Mouse (Mus musculus) 416B (cell line): Measurements from ENCODE around the gene Slc37a1.
A peak's percentile ranks its signal among the peaks of the same experiment; 100 is the strongest.
"Not testable (repeated sequence)": the region's sequence is repeated elsewhere in the genome, so short reads cannot be mapped to it uniquely, and the experiment has no call there.

Source experiments
- DNase-seq: peaks from one replicate; pipeline ENCODE4 v3.0.0; 2011; ENCODE audit warnings: low read depth

Gene Slc37a1

DNA sequence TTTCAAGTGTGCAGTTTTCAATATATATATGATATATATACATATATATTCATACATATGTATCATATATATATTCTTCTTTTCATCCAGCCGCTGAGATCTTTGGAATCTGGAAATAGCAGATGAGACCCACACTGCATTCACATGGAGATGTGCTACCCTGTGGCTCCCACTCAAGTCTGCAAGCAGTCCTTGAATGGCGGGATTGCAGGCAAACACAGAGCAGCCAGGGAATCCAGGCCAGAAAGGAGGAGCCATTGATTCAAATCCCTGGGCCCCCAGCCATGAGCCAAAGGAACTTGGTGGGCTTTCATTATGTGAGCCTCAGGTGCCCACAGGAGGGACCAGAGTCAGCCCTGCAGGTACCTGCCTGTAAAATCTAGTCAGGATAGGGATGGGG is 66.7 kb downstream of the Slc37a1 start:
- DNase-seq, result no peak

DNA sequence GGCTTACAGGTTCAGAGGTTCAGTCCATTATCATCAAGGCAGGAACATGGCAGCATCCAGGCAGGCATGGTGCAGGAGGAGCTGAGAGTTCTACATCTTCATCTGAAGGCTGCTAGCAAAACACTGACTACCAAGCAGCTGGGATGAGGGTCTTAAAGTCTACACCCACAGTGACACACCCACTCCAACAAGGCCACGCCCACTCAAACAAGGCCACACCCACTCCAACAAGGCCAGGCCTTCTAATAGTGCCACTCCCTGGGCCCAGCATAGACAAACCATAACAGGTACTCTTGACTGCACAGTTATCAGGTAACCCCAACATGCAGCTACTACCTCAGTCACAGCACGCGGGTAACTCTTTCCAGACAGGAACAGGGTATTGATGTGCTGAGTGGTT is 68.1 kb downstream of the Slc37a1 start:
- DNase-seq, result not testable (repeated sequence)

DNA sequence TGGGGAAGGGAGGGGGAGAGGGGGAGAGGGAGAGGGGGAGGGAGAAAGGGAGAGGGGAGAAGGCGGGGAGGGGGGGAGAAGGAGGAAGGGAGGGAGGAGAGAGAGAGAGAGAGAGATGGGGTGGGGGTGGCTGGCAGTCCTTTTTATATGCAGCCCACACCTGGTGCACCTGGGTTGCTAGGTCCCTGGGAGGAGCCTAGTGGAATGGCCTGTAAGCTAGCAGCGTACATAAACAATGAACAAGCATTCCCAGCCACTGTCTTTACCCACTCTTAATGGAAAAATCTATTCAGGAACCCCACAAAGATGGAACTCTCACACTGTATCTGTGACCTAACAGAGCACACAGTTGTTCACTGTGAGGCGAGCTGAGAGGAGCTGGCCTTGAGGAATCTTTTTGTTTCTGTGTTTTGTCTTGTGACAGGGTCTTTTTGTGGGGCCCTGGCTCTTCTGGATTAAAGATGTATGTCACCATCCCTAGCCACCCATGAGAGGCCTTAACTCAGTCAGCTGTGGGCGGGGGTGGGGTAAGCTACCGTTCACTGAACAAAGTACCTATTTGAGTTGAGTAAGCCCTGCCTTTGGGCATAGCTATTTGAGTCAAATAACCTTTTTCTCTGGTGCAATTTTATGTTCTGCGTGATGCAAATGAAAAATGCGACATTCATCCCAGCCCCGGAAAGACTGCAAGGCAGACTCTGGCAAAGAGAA is 69.4 kb downstream of the Slc37a1 start:
- DNase-seq, result no peak

DNA sequence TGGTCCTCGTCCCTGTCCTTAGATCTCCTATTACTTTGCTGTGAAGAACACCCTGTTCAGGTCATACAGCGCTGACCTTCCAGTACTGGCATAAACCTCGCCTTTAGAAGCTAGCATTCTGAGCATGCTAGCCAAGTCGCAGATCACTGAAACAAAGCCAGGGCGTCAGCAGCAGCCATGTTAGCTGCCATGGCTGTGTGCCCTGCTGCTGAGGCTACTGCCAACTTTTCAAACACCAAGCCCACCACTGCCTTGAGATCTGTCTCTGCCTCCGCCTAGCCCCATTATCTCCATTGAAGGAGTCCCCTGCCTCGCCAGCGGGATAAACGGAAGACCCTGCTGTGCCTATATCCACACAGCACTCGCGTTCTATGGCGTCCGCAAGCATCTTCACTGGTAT is 74.0 kb downstream of the Slc37a1 start:
- DNase-seq, result no peak

DNA sequence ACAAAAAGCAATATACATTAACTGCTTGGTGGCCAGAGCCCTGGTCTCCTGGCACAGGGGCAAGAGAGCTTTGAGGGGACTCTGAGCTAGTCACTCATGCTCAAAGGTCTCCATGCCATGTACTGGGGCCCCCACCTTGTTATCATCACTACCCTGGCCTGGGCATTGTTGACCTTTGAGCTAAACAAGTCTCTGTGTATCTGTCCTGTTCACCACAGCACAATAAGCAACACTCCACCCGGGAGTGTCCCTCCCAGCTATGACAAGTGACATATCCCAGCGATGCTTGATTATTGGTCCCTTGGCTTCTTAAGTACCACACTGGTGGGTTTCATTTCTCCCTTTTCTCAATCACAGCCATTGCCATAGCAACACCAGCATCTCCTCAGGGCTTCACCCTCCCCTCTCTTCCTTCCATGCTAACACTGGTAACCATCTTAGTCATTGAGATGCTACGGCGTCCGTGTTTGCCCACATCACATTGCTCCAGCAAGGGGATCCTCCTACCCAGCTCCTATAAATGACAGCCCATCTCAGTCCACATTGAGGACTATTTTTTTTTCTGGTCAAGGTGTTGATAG is 79.1 kb downstream of the Slc37a1 start:
- no peak for DNase-seq

DNA sequence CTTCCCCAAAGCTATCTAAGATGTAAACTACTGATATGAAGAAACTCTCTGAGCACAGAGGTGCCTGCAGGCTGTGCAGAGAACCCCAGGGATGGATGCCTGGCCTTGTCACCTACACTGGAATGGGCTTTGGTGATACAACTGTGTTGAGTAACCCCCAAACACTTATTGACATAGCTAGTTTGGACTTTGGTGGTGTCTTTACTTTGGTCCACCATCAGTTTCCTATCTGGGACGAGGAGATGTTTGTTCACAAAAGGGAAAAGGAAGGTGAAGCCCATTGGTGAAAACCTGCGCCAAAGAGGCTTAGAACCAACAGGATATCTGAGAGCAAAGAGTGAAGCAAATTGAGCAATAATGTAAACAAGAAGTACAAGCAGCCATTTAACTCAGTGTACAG is 83.6 kb downstream of the Slc37a1 start:
- no peak for DNase-seq

DNA sequence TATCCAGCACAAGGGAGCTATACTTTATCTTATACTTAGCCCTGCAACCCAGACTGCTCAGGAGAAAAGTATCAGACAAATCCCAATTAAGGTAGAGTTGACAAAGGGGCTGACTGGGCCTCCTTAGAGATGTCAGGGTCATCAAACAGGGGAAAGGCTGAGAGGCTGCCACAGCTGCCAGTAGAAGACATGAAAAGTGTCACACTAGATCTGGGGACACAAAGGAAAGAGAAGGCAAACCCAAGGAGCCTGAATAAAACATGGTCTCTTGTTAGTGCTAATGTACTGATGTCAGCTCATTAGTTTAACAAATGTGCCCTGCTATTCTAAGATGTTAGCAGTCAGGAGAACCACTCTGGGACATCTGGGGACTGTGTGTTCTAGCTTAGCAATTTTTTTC is 84.3 kb downstream of the Slc37a1 start:
- no peak for DNase-seq

DNA sequence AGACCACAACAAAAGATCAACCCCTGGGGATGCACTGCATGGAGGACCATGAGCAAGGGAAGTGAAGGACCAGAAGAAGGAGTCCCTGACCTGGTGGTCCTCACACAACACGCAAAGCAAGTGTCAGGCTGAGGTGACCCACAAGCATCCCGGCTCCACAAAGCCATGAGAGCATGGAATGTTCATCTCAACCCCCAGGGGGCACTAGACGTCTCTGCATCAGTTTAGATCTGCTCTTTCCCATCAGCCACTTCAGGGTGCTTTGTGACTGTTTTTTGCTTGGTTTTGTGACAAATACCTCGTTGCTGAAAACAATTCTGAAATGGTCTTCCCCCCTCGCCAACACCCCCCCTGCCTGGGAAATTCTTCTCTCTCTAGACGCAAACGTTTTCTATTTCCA is 91.4 kb downstream of the Slc37a1 start:
- DNase-seq, result peak; percentile 58

DNA sequence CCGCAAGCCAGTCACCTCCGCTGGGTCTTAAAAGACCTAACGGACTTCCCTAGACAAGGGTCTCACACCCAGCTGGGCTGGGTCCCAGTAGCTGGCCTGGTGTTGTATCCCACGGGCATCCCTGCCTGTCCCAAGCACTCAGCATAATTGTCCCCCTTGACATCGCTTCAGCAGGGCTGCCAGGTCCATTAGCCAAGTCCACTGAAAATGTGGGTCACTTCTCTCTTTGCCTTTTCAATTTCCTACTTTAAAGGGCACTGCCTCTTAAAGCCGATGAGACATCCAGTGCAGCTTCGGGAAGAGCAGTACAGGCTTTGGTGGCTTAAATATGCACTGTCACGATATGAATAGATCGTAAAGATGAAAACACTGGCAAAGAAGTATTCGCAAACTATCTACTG is 91.8 kb downstream of the Slc37a1 start:
- DNase-seq, result no peak

DNA sequence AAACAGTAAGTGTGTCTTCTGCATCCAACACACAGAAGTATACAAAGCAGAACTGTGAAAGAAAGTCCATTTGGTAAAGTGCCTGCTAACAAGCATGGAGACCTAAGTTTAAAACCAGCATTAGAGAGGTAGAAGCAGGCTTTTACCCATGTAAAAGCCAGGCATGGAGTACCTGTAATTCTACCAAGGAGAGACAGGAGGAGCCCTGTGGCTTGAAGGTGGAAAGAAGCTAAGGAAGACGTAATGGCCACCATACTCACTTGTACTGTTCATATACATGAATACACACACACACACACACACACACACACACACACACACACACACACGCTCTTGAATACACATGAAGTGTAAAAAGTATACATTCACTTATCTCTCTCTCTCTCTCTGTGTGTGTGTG is 92.5 kb downstream of the Slc37a1 start:
- DNase-seq, result peak; percentile 21

DNA sequence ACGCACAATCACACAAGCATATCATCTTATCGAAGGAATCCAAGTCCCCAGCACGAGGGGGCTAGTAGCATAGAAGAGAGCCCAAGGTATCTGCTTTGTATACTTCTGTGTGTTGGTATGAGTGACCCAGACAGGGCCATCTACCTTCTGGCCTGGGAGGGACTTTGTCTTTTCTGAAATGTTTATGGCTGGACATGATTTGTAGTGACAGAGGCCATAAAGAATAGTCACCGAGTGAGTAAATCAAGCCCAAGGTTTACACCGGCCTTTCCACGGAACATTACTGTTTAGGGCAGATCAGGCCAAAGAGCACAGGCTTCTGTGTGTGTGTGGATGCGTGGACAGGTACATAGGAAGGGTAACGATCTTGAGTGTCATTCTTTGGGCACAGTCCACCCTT is 93.3 kb downstream of the Slc37a1 start:
- DNase-seq, result no peak

DNA sequence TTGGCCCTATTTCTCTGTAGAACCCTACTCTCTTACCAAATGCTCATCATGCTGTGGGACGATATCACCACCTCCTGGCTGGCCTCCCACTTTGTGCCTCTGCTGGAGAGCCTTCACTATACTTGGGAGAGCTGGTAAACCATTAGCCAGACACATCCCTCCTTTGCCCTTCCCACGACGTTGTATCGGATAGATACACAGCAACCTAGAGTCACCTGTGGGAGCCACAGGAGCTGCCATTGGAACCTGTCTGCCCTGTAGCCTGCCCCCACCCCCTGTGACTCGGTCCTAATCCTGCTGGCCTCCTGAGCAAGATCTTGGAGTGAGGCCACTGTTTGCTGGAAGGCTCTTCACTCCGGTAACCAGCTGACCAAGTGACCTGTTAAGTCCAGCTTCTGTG is 96.7 kb downstream of the Slc37a1 start:
- no peak for DNase-seq

DNA sequence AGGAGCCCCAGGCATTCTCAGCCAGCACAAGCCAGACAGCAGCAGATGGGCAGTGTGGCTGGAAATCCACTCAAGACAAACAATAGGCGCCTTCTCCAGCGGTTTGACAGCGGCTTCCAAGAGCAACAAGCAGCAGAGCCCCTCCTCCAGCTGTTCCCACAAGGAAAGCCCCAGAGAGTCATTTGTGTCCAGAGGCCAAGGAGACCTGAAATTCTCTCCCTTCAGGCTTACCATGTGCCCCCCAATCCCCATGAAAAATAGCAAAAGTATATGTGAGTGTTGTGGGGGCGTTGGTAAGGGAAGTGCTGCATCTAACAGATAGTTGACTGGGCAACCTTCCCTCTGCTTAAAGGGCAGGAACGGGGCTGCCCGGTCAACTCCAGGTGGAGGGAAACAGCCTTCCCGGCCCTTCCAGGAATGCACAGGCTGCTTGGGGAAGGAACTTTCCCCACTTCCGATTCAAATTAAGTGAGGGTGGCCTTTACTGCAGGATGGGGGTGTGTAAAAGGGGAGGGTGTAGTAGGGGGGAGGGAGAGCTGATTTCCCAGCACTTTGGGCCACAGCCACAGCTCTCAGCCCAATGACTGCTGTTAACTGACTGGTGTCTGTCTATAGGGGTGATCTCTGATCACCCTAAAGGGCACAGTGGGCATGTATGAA is 98.5 kb downstream of the Slc37a1 start:
- no peak for DNase-seq

DNA sequence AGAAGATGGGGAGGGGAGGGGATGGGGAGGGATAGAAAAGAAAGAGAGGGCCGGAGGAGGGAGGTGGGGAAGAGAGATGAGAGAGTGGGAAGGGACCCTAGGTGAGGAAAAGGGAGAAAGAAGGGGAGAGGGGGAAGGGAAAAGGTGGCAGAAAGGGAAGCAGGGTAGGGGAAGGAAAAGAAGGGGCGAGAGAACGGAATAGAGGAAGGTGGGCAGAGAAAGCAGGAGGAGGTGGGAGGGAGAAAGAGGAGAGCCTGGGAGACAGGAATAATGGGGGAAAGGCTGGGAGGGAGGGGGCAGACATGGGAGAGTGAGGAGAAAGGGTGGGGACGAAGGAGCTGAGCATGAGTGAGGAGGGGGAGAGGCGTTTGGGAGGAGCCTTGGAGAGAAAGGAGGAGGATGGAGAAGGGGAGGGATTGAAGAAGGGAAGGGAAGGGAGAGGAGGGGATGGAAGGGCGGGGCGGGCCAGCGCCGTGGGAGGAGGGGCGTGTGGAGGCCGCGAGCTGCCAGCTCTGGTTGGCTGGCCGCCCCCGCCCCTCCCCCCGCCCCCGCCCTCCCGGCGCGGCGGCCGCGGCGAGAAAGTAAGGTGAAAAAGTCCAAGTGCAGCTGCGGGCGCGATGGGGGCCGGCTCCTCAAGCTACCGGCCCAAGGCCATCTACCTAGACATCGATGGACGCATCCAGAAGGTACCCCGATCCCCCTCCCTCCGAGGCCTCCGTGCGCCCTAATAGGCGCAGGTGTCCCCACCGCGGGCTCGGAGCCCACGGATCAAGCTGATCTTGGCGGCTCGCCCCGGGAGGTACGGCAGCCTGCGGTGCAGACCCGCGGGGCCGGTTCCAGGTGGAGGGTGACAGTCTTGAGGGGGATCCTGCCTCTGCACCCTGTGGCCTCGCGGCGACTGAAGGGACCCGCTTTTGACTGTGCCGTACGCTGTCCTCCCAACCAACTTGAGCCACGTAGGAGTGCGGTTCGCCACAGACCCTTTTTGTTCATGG is 99.4 kb downstream of the Slc37a1 start, which contains the start of gene Pde9a:
Gene Pde9a, plus strand, starts transcription at position 540 of the 995 bp plus-strand sequence.
- no peak for DNase-seq

DNA sequence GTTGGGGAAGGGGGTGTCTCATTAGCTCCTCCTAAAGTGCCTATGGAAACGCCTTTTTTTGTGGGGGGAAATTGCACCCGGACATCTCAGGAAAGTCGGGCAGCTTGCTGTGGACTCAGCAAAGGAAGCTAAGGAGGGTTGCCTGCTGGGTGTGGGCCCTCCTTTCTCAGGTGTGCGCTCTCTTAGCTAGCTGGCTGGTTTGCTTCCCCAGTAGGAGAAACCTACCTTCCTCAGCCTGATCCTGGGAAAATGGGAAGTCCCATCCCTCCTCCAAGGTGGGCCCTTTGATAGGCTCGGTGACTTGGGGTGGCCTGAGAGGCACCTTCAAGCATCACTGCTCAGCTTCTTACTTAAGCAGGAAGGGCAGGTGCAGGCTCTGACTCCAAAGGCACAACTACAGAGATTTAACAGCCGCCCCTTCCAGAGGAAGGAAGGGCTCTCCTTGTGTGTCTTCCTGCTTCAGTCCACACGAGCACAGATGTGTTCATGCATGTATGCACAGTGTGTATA is 100.2 kb downstream of the Slc37a1 start:
- DNase-seq, result no peak

DNA sequence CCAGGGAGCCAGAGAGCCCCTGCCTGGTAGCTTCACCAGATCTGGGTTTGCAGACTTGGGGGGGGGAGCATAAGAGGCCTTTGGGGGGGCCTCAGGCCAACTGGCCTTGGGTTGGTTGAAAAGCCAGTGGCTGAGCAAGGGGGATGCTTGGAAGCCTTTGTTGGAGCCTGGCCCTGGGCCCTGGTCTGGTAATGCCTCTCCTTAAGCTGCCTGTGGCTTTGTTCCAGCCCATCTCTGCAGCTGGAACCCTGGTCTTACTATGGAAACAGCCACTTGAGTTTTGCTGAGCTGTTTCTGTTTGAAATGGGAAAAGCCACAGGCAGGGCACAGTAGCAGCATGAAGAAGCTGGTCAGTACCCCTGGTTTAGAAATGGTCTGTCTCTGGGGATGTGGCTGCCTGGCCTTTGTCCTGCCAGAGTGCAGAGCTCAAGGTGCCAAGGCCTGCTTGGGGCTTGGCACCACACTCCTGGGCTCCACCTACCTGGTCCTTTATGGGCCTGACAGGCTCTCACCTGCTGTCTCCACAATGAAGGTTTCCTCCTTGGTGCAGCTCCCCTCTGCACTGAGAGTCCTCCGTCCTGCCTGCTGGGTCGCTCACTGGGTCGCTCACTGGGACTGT is 102.9 kb downstream of the Slc37a1 start:
- DNase-seq, result no peak

DNA sequence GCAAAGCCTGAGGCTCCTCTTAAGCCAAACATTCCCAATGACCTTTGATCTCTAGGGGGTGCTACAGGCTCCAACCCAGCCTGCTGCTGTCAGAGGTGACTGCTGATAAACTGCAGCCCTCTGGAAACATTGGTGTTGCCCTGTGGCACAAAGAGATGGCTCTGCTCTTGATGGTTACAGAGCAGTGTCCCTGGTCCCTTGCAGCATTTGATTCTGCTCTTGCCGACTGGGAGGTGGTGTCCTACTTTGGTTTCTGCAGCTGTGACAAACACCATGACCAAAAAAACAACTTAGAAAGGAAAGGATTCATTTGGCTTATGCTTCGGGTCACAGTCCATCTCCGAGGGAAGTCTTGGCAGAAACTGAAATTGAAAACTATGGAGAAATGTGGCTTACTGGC is 104.9 kb downstream of the Slc37a1 start:
- DNase-seq, result no peak

DNA sequence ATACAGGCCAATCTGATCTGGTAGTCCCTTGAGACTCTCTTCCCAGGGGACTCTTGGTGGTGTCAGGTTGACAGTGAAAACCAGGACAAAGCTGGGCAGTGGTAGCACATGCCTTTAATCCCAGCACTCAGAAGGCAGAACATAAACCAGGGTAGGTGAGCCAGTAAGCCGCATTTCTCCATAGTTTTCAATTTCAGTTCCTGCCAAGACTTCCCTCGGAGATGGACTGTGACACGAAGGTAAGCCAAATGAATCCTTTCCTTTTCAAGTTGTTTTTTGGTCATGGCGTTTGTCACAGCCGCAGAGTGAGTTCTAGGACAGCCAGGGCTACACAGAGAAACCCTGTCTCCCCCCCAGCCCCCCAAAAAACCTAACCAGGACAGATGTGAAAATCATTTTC is 105.4 kb downstream of the Slc37a1 start:
- no peak for DNase-seq

DNA sequence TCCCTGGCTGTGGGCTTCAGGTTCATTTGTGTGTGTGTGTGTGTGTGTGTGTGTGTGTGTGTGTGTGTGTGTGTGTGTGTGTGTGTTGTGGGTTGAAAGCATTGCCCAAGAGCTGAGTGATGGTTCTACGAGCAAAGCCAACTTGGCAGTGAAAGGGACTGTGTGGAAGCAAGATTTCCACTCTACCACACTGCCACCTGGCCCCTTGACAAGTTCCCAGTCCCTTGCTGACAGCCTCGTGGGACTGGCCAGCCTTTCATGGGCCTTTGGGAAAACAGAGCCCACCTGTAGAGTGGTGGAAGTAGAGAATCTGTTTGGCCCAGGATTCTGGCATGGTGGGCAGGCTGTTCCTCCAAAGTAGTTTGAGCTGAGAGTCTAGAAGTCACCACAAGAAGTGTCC is 107.2 kb downstream of the Slc37a1 start:
- DNase-seq, result no peak

DNA sequence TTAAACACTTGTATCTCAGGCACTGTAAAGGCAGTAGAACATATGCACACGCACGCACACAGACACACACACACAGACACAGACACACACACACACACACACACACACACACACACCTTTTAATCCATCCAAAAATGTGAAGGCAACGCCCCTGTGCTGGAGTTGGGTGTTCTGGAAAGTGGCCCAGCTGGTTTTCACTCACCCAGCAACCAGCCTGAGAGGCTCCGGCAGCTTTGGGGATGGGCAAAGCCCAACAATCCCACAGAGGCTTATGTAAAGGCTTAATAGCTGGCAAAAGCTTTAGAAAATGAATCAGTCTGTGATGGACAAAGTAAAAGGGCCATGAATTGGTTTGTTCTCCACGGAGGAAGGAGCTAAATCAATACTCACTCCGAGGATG is 113.7 kb downstream of the Slc37a1 start:
- no peak for DNase-seq
